Mouse (Mus musculus): ENCODE measurements at regions not wholly inside any gene's neighbourhood (a gene's known extent, or its start where the extent isn't known, plus 50 kb on each side); places are given as distances from the start of the nearest gene placed in this dataset.

GRCm38 (mm10) chr1:152167716-152168115, 77.8 kb upstream of the 1700025G04Rik start:
- DNase-seq (ENCODE audit: low spot score in 2 of 2) = no peak

- no peak for DNase-seq (ENCODE audit: low spot score in 2 of 2)
These were observed 75.6 kb upstream of the 1700025G04Rik start for GRCm38 (mm10) chr1:152165490-152165905.

DNA sequence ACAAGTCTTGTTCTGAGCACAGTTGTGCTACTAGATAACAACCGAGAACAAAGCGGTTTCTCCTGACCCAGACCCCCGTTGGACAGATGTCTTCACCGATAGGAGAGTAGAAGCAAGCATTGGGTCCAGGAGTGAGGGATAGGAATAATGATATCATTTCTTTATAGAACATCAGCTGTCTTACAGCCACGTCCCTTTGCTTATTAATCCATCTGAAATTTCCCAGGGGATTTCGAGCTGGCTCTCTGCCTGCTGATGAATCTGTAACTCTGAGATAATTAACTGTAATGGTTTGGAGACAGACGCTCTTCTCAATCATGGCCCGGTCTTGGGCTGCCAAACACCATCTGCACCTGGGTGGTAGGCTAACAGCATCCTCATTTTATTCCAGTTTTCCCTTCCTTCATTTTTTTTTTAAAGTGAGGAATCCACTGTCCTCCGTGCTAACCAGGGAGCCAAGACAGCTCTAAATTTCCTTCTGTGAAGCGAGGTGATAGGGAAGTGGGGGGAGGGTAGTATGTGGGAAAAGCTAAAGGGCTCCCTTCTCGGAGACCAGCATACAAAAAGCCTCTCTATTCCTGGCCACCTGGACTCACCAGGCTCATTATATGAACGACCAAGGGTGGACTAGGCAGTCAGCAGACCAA, 75.0 kb upstream of the 1700025G04Rik start:
- DNase-seq (ENCODE audit: low spot score in 2 of 2) = no peak

DNA sequence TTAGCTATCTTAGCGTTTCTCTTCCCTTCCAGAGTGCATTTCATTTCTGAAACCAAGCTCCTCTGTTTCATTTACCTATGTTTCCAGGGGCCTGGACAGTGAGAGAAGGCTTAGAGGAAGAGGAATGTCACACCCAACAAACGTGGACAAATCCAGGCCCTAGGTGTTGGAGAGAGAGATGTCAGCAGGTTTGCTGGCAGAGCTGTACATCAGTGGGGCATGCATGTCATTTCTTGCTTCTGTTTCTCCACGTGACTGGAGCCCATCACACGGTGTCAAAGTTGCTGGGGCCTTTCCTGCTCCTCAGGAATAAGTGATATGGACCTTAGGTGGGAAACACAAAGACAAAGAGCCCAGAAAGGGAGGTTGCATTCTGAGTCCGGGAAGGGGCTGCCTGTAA, 74.3 kb upstream of the 1700025G04Rik start:
- no peak for DNase-seq (ENCODE audit: low spot score in 2 of 2)

DNA sequence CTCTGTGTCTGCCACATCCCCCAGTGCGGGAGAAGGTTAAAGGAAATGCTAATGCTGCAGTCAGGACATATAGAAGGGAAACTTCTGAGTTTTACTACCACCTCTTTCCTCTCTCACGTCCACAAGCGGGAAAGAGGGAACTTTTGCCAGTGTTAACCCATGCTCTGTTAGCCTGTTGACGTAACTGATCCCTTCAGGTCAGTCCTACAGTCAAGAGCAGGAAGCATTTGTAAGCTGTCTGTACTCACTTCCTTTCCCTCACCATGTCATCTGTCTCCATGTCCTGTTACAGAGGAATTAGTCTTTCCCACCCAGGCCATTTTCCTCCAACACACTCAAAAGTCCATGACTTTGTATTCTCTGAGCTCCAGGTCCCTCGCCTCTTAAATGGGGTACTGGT, 62.5 kb upstream of the 1700025G04Rik start:
- no peak for DNase-seq (ENCODE audit: low spot score in 2 of 2)

- DNase-seq (ENCODE audit: low spot score in 2 of 2) = no peak
These were observed 58.8 kb upstream of the 1700025G04Rik start for GRCm38 (mm10) chr1:152148731-152149130.

- no peak for DNase-seq (ENCODE audit: low spot score in 2 of 2)
These were observed 50.2 kb upstream of the 1700025G04Rik start for GRCm38 (mm10) chr1:152140175-152140574.

All from urinary bladder, postnatal 36 days (tissue).